Mouse (Mus musculus) midbrain, postnatal 0 days (tissue): Measurements from ENCODE around the gene Fen1. TPM values are rescaled to one million over a fixed set of nuclear protein-coding genes. Genes with fewer than 3 reads are reported as not detected.

Source experiments
- ATAC-seq: fragments of 200-750 bp; cut with Nextera tagmentation; 2 replicates; pipeline ENCODE4 v1.8.0; 2017; ENCODE audit warnings: moderate number of reproducible peaks, mild to moderate bottlenecking, moderate TSS enrichment, moderate library complexity; ENCODE audit not compliant: low FRiP score
- DNase-seq: peaks from one replicate; pipeline ENCODE4 v3.0.0-alpha.2; 2015; ENCODE audit warnings: low spot score
- H3K27ac ChIP-seq: fragments of 300-500 bp; sonication (generic); 2 replicates; pipeline ENCODE4 v1.5.1; 2014; ENCODE audit warnings: low read depth, mild to moderate bottlenecking, low read length, mixed read lengths
- H3K27me3 ChIP-seq: fragments of 300-500 bp; sonication (generic); 2 replicates; pipeline ENCODE4 v1.6.1; 2014; ENCODE audit warnings: low read length, control low read depth, mixed read lengths; ENCODE audit not compliant: insufficient read depth
- H3K36me3 ChIP-seq: fragments of 300-500 bp; sonication (generic); 2 replicates; pipeline ENCODE4 v1.6.1; 2014; ENCODE audit warnings: low read length, control low read depth, mixed read lengths; ENCODE audit not compliant: insufficient read depth
- H3K4me1 ChIP-seq: fragments of 300-500 bp; sonication (generic); 2 replicates; pipeline ENCODE4 v1.6.1; 2014; ENCODE audit warnings: mild to moderate bottlenecking, control low read depth, antibody characterized with exemption, low read length, mixed read lengths; ENCODE audit not compliant: insufficient read depth
- H3K4me2 ChIP-seq: fragments of 300-500 bp; sonication (generic); 2 replicates; pipeline ENCODE4 v1.6.1; 2014; ENCODE audit warnings: low read depth, mild to moderate bottlenecking, low read length, mixed read lengths; ENCODE audit not compliant: poor library complexity, severe bottlenecking
- H3K4me3 ChIP-seq: fragments of 300-500 bp; sonication (generic); 2 replicates; pipeline ENCODE4 v1.5.1; 2014; ENCODE audit warnings: low read depth, mild to moderate bottlenecking, low read length, moderate library complexity
- H3K9ac ChIP-seq: fragments of 300-500 bp; sonication (generic); replicated peaks from 2 replicates; pipeline ENCODE4 v1.6.1; 2014; ENCODE audit warnings: mild to moderate bottlenecking, low read length, moderate library complexity, mixed read lengths; ENCODE audit not compliant: poor library complexity, severe bottlenecking
- H3K9me3 ChIP-seq: fragments of 300-500 bp; sonication (generic); 2 replicates; pipeline ENCODE4 v1.6.1; 2016; ENCODE audit warnings: low read length, control low read depth
- CTCF ChIP-seq: IDR thresholded peaks from 2 replicates; pipeline ENCODE4 v1.5.1; 2016; ENCODE audit warnings: antibody characterized with exemption, mild to moderate bottlenecking
- WGBS: fragments of 180-500 bp; shearing (Covaris S2); extraction: QIAGEN DNeasy Blood & Tissue Kit; methylation state at CpG from one replicate; pipeline ENCODE4 v1.1.7; 2014; 5-methylcytosine and 5-hydroxymethylcytosine counted together
- polyA plus RNA-seq: library from polyadenylated mRNA; unstranded; fragments of >200 nt; fragmentation: Nextera tagmentation; extraction: Ambion mirVana; gene quantifications from 2 replicates; pipeline ENCODE4 v1.2.1, GENCODE M21; 2015
- total RNA-seq: library from RNA; depleted of rRNA; stranded (reverse); fragments of >200 nt; gene quantifications from 2 replicates; pipeline ENCODE4 v1.2.3, GENCODE M21; 2014

Gene Fen1
- total and polyA plus RNA-seq, 2 experiments from 2014 or later, result 19.8 to 20.5 TPM

DNA sequence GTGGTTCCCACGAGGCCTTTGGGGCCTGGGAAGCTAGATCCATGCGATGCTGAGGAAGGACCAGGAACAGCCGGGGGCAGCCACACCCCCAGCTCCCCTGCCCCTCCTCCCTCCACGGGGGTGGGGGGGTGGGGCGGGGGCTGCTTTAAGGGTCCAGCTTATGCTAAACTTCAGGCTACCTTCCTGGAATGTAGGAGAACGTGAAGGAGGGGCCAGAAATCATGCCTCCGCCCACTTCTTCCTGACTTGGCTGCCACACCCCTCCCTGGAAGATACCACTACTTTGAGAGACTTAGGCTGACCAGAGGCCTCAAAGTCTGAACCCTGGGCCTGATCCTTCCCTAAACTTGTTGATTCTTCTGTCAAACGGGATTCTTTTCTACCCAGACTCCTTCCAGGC, 18.7 kb upstream of the Fen1 start:
- ATAC-seq, result no peak
- WGBS, result 51% methylated on average over 7 of the region's 8 CpGs

DNA sequence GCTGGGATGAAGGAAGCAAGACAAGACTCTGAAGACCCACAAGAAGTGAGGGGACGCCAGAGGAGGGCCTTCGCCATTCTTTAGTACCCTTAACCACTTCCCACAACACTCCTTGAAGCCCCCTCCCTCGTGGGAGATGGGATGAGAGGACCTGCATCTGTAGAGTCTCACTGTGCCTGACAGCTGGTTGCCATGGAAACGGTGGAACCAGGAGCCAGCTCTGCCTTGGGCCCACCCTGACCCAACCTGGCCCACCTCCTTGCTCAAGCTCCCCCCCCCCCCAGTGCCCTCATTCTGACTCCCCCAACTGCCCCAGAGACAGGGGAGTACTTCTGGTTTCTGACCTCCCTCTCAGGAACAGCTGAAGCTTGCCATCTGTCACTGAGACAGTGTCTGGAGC, 17.6 kb upstream of the Fen1 start:
- Histone ChIP-seq H3K27ac (no peak overlapping the region), H3K9me3 (no peaks in the 10 kb centered on the region), H3K4me3 (no peak overlapping the region), H3K27me3 (no peaks in the 10 kb centered on the region), H3K4me2 (no peak overlapping the region), H3K36me3 (no peaks in the 10 kb centered on the region), H3K9ac (no peak overlapping the region), H3K4me1 (no peaks in the 10 kb centered on the region)
- ATAC-seq (no peak), DNase-seq (peak; percentile 17)
- no peak for TF ChIP-seq CTCF
- 48% methylated on average over 4 of the region's 4 CpGs for WGBS

More for the DNA sequence above, 18.7 kb upstream of the Fen1 start:
- no peaks in the 10 kb centered on the region for H3K27me3 ChIP-seq
- no peaks in the 10 kb centered on the region for H3K36me3 ChIP-seq
- H3K4me1 ChIP-seq, result no peaks in the 10 kb centered on the region
- H3K9ac ChIP-seq, result no peak overlapping the region
- no peaks in the 10 kb centered on the region for H3K9me3 ChIP-seq
- H3K4me3 ChIP-seq, result no peak overlapping the region
- no peak for TF ChIP-seq CTCF
- DNase-seq, result no peak
- H3K27ac ChIP-seq, result no peak overlapping the region
- no peak overlapping the region for H3K4me2 ChIP-seq

DNA sequence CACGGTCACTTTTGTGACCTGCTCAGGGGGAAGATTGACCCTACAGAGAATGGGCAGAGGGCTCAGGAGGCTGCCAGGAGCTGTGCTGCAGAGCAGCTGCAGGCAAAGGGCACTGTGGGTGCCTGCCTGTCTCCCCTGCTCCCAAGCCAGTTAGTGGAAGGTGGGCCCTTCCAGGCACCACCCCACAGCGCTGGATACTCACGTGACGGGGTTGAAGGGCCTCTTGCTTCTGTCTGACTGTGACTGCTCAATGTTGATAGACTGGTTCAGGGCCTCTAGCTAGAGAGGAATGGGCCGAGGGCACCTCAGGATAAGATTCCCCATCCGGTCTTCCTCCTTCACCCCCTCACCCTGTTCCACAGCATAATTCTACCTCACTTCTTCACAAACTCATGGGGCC, 15.6 kb upstream of the Fen1 start:
- Histone ChIP-seq H3K27me3 (no peaks in the 10 kb centered on the region), H3K4me3 (no peak overlapping the region), H3K9me3 (no peaks in the 10 kb centered on the region), H3K36me3 (no peaks in the 10 kb centered on the region), H3K27ac (no peak overlapping the region), H3K4me2 (no peak overlapping the region), H3K9ac (no peak overlapping the region), H3K4me1 (no peaks in the 10 kb centered on the region)
- ATAC-seq (no peak), DNase-seq (no peak)
- 74% methylated on average over 6 of the region's 6 CpGs for WGBS
- TF ChIP-seq CTCF, result no peak

DNA sequence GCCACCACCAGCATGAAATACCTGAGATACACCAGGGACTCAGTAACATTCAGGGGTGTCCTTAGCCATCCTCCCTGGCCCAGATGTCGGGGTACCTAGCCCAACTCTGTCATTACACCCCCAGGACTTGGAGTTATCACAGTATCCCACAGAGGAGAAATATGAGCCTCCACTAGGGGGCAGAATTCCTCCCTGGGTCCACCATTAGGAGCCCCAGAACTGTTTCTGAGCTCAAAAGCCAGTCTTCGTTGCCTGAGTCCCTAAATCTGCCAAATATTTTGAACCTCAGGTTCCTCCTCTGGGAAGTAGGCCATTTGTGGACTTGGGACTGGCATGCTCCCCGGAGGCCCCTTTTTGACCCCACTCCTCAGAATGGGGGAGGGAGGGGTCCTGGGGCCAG, 15.1 kb upstream of the Fen1 start:
- Histone ChIP-seq H3K27me3 (no peaks in the 10 kb centered on the region), H3K36me3 (no peaks in the 10 kb centered on the region), H3K4me3 (no peak overlapping the region), H3K4me2 (no peak overlapping the region), H3K9ac (no peak overlapping the region), H3K4me1 (no peaks in the 10 kb centered on the region), H3K27ac (no peak overlapping the region), H3K9me3 (no peaks in the 10 kb centered on the region)
- no peak for ATAC-seq
- peak; percentile 72 for TF ChIP-seq CTCF
- 43% methylated on average over 3 of the region's 3 CpGs for WGBS
- peak; percentile 58 for DNase-seq

DNA sequence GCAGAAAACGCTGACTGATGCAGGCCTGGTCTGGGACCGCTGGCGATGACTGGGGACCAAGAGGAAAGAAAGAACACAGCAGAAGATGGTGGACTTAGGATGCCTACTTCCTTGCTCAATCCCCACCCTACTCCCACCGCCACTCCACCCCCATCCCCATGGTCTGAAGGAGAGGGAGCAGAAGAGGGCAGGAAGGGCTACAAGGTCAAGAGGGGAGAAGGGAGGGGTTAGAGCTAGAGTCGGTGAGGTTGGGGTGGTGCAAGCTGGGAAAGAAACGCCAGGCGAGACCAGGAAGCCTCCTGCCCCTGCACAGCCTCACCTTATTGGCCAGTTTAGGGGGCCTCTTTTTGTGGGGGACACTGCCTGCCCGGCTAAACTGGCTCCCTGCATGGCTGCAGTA, 12.1 kb upstream of the Fen1 start:
- no peaks in the 10 kb centered on the region for H3K27me3 ChIP-seq
- ATAC-seq (no peak), DNase-seq (no peak)
- no peaks in the 10 kb centered on the region for H3K4me1 ChIP-seq
- TF ChIP-seq CTCF, result no peak
- H3K9me3 ChIP-seq, result no peaks in the 10 kb centered on the region
- H3K4me2 ChIP-seq, result no peak overlapping the region
- H3K9ac ChIP-seq, result no peak overlapping the region
- WGBS, result 88% methylated on average over 8 of the region's 8 CpGs
- H3K36me3 ChIP-seq, result peaks cover 15% of the 10 kb centered on the region; the same call in 1 of the 2 replicates
- no peak overlapping the region for H3K27ac ChIP-seq
- H3K4me3 ChIP-seq, result no peak overlapping the region

DNA sequence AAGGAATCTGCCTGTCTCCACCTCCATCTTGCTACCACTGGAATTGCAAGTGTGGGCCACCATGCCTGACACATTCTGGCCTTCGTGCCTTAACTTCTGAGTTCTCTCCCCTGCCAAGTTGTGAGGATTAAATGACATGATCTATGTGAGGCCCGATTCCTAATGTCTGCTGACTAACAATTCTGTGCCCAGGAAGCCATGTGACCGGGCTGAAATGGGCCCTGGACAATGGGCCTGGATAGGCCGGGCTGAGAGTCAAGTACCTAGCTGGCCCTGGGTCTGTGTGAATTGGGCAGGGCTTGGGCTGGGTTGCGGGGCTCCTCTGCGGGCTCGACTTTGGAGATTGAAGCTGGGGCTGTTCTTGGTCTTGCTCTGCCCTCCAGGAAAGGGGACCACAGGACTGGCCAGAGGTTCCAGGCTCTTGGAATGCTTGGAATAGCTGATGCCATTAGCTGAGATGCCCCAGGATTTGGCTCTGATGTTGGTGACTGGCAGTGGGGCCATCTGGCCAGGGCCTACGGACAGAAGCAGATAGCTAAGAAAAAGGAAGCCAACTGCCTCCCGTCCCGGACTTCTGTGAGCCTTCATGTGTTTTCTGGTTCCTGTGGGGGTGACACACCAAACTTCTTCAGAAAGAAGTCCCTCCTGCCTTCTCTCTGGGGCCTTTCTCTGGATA, 10.0 kb upstream of the Fen1 start:
- no peak overlapping the region for H3K9ac ChIP-seq
- WGBS, result 95% methylated on average over 10 of the region's 10 CpGs
- no peaks in the 10 kb centered on the region for H3K9me3 ChIP-seq
- H3K27ac ChIP-seq, result no peak overlapping the region
- no peak overlapping the region for H3K4me3 ChIP-seq
- H3K4me2 ChIP-seq, result no peak overlapping the region
- H3K27me3 ChIP-seq, result no peaks in the 10 kb centered on the region
- no peaks in the 10 kb centered on the region for H3K4me1 ChIP-seq
- peaks cover 25% of the 10 kb centered on the region; the same call in 1 of the 2 replicates for H3K36me3 ChIP-seq
- ATAC-seq (no peak), DNase-seq (no peak)
- no peak for TF ChIP-seq CTCF
